Mouse (Mus musculus) v-Abl transformed pro-B cells (cell line): Measurements from ENCODE around the gene Ccdc138.

Experiments used
- in situ Hi-C, 2 experiments: fragments of 400-800 bp; cut with MboI; formaldehyde crosslinking; loops; one replicate each; pipeline ENCODE4 v1.15.1; 2025; ENCODE audit not compliant: unreplicated experiment in 2 of 2

Ccdc138 gene

DNA sequence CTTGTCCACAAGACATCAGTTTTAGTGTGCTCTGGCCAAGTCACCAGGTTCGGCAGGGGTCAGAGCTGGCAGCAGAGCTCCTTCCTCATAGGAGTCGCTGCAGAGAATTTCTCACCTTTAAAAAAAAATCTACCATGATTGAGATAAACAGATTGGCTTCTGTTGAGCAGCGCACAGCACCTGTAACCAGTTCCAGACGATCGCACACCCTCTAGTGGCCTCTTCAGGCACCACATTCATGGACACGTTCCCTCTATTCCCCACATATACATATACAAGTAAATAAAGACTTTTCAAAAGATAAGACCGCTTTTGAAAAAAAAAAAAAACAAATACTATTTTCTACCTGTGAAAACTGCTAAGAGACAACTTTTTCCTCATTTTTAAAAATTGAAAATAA, 61.4 kb downstream of the Ccdc138 start:
- in situ Hi-C loops = loop anchor here in 1 of 2 experiments (5.0 to 25.0 kb wide), 2 partner anchors 202 to 728 kb away; no protein-coding TSS in a partner anchor

DNA sequence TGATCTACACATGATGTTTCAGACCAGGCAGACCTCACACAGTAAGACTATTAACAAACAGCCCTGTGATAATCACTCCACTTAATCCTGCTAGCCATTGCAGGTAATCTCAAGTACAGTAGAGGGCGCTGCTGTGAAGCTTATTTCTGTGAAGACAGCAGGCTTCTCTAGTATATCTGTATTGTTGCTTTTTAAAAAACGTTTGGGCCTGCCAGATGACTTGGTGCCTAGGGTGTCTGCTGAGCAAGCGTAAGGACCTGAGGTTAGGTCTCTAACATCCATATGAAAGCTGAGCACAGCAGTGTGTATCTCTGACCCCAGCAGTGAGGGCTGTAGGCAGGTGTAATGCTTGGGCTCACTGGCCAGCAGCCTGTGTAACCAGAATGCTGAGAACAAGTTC, 62.2 kb downstream of the Ccdc138 start:
- in situ Hi-C loops = loop anchor here in 1 of 2 experiments (5.0 to 25.0 kb wide), 2 partner anchors 203 to 727 kb away; no protein-coding TSS in a partner anchor

DNA sequence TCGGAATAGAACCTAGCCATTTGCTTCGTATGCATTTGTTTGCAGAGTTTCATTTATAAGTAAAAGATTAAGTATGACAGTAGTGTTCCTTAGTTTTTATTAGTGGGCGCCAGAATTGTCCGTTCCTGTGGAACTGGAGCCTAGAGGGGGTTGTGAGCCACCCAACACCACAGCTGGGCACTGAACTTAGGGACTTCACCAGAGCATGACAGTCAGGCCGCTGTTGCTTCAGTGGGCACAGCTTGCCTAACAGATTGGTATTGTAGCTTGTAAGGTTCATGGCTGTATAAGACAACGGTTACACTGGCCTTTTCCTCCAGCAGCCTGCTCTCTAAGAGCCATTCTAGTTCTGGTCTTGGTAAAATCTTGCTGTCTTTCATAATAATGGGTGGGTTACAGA, 62.8 kb downstream of the Ccdc138 start:
- in situ Hi-C loops = loop anchor here in 1 of 2 experiments (25.0 kb wide), 1 partner anchor 727 kb away; no protein-coding TSS in a partner anchor

DNA sequence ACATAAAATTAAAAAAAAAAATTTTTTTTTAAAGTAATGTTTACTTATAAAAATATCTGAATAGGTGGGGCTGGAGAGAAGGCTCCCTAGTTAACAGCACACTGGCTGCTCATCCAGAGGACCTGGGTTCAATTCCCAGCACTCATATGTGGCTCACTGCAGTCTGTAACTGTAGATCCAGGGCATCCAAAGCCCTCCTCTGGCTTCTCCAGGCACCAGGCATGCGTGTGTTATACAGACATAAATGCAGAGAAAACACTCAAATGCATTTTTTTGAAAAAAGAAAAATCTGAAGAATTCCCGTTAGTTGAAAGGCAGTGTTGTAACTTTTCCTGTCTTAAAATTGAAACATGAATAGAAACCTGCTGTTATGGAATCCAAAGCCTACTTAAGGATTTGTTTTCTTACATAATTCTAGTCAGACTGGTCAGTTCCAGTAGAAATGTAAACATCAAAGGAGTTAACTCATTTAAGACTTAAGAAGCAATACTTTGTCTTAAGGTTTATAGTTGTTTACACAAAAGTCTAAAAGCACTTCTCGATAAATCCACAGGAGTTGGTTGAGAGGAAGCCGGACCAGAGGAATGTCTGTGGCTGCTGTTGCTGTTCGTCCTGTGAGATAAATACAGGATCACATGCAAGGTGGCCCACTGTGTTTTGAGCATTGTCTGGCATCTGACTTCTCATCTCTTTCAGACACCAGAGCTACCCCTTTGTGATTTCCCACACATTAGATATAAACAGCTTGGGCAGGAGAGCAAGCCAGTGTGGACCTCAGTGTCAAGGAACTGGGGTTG, 87.9 kb downstream of the Ccdc138 start:
- in situ Hi-C loops = no loop called here

DNA sequence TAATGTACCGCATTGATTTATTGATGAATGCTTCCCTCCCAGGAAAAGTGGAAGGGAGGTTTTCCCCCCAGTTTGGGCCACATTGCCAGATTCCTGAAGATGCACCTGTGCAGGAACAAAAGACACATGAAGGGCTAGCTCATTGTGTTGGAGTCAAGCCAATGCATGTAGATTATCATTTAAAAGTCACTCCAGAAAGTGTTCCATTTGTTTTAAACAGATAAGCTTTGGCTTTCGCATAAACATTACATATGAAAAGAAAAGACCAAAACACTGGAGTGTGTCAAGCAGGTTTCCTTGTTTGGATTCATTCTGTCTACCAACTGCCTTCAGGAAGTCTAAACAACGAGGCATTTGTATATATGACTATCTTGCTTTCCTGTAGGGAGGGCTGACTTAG, 96.7 kb downstream of the Ccdc138 start:
- in situ Hi-C loops = no loop called here

DNA sequence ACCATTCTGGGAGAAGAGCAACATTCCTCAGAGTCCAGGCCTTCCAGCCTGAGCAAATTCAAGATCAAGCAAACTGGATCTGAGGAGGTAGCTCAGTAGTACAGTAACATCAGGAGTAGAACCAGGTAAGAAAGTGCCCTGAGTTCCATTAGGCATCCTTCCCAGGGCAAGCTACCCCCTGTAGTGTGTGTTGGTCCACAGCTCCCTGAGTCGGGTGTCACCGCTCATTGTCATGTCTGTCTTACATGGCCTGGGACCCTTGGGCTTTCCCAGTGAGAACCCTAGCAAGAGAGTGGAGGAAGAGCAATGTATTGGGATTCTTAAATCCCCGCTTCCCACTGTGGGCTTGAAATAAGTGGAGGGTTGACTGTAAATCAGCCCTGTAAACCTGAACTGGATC, 97.4 kb downstream of the Ccdc138 start:
- in situ Hi-C loops = no loop called here

DNA sequence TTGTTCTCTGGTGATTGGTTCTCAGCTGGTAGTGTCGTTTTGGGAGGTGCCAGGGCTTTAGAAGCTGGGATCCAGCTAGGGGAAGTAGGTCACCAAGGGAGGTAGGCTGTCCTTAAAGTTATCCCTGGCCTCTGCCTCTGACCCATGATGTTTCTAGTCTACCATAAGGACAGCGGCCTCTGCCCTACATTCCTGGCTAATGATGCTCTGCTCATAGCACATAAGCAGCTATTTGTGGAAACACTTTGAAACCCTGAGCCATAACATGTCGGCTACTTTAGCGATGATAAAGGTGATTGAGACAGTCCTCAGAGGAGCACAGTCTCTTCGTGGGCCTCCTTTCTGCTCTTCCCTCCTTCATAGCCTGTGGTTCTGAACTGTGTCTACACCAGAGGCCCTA, 98.1 kb downstream of the Ccdc138 start:
- in situ Hi-C loops = no loop called here

DNA sequence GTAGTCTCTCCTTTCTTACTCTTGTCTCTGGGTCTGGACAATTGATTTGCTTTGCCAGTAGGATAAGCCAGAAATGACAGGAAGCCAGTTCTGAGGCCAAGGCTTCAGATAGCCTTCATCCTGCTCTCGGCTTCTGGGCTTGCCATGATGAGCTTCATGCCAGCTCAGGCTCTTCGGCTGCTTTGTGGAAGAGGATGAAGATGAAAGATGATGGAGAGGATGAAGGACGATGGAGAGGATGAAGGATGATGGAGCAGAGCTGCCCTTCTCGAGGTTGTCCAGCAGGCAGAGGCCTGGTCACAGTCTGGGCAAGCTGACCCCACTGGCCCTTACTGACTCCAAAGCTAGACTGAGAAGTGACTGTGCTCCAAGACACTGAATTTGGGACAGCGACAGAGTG, 102.4 kb downstream of the Ccdc138 start:
- in situ Hi-C loops = no loop called here

DNA sequence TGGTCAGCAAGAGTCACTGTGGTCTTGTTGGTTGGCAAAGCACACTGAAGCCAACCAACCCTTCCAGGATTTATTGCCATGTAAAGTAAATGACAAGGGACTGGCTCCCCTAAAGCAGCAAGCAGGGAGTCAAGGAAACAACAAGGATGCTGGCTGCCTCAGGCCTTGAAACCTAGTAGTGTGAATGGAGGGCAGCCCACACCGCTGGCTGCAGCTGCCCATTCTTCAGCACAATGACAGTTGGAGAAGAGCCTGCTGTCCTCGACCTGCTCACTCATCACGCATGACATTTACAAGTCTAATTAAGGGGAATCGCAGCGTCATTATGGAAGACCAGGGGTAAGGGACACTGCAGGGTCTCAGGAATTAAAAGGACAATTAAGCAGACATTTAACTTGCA, 103.2 kb downstream of the Ccdc138 start:
- in situ Hi-C loops = no loop called here

DNA sequence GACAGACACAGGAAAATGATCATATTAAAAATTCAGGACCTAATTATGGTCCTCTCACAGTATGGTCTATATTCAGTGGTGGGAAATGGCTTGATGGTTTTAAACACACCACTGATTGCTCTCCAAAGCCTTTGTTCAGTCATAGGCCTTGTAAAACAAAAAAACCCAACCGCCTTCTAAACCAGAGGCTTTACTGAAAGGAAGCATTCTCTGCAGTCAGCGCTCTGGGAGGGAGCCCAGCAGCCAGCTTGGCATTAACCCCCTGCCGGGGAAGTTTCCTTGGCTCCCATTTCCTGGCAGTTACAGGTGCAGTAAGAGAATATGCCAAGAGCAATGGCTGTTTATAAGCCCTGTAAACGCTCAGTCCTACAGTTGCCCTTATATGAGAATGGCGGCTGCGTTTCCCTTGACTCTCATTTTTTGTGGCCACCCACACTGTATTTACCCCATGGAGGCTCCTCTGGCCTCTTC, 103.7 kb downstream of the Ccdc138 start:
- in situ Hi-C loops = no loop called here

DNA sequence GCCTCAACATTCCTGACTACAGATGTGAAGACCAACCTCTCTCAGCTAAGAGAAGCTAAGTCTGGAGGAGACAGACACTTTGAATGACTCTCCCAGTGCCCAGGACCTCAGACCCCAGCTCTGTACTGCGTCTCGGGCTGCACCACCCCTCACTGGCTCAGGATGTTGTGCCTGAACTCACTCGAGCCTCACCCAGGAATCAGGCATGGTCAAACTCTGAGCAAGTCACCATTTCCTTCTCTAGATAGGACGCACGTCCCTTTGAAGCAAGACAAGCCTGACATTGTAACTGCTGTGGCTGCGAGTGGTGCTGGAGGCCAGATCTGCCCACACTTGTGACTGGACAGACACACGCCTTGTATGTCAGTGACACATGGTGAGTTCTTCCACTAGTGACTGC, 104.2 kb downstream of the Ccdc138 start:
- in situ Hi-C loops = no loop called here

DNA sequence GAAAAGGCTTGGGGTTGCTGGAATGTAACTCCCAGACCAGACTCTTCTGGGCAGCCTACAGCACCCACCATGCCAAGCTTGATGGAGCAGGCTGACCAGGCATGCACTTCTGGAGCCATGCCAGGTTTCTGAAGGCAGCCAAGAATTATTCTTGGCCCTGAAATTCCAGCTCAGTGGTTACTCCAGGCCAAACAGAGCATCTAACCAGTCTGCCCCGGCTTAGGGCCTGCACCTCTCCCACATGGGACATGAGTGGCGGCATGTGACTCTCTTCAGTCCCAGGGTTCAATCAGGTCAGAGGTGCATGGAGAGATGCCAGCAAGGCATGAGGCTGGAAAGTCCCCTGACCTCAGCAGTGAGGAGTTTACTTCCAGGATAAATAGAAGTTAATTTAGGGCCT, 107.0 kb downstream of the Ccdc138 start:
- in situ Hi-C loops = no loop called here

DNA sequence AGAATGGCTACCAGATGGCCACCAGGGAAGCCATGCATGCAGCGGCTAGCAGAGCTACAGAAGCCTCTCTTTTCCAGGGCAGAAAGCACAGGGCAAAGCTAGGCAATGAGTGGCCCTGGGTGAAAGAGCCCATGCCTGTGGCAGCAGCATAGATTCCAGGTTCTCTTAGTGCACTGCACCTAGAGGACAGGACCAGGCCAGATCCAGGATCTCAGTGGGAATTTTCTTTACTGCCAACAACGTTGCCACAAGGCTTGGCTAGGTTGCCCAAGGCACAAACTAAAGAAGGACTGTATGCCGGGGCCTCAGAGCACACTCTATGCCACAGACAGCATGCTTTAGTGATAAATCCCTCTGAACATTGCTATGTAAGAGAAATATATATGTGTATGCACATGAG, 108.6 kb downstream of the Ccdc138 start:
- in situ Hi-C loops = no loop called here

DNA sequence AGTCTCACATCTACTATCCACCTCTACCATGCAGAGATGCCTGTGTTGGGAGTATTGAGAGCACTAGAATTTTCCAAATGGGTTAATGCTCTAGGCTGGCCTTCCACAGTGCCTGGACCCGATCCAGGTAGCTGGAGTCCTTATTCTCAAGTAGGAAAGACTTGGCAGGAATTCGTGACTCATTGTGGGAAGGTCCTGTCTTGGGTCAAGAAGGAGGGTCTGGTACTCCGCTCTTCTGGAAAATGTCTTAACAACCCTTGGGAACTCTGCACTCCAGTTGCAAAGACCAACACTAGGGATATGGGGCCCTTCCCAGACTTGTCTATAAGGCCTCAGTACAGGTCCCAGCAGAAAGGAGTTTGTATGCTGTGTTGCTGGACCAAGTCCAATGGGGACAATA, 111.1 kb downstream of the Ccdc138 start:
- in situ Hi-C loops = no loop called here

DNA sequence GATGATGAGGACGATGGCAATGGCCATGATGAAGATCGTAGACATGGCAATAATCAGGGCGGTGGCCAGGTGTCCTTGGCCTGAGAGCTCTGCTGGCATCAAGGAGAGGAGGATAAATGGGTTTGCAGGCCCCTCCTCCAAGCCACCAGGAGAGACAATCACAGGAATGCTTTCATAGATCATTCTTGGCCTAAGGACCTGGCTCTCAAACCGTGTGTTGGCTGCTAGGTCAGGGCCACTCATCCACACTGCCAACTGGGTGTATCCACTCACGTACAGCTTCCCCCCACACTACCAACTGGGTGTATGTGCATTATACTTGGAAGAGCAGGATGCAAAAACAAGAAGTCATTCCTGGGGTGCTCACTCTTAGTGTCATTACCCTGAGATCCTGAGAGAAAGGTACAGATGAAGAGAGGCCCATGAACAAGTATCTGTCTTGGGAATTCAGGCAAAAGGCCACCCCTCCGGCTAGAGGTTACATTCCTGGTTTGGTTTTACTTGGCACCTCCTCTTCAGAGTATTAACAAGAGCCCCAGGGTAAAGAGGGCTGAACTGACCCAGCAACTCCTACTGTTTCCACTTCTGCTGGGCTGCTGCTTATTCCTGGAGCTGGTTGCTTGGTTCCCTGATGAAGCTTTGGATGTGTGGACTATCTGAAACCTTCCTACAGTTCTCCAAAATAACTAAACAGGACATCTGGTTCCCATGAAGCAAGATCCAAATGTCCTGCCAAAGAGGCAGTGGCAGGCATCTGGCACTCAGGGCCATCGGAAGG, 112.9 kb downstream of the Ccdc138 start:
- in situ Hi-C loops = no loop called here

DNA sequence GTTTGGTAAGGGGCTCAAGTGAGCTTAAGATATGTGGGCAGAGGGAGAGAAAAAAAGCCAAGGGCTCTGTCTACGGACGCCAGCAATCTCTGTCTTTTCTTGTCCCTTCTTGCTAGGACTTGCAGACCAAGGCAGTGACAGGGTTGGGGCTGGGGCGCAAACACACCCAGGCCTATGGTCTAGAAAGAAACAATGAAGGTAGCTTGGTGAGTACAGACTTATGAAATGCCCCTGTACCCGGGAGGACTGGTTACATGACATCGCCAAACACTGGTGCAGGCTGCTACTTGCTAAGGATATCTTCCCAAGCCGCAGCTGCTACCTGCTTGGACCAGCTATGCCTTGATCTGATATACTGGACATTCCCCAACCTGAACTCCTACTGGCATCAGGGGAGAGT, 116.9 kb downstream of the Ccdc138 start:
- in situ Hi-C loops = no loop called here

DNA sequence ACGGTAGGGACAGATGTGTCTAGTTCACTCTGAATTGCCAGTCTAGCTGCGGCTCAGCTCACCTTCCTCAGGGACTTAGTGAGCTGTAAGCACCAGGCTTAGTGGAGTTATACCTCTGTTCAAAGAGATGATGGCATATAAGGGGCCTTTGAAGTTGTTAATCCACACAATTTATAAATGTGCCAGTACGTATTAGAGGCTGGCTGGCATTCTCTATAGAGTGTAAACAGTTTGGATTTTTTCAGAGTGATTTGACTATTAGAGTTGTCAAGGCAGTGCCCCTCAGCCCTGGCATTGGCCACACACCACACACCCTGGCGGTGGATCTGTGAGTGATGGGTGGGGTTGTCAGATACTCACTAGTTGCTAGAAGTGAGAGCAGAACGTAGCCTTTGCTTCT, 118.8 kb downstream of the Ccdc138 start:
- in situ Hi-C loops = no loop called here

DNA sequence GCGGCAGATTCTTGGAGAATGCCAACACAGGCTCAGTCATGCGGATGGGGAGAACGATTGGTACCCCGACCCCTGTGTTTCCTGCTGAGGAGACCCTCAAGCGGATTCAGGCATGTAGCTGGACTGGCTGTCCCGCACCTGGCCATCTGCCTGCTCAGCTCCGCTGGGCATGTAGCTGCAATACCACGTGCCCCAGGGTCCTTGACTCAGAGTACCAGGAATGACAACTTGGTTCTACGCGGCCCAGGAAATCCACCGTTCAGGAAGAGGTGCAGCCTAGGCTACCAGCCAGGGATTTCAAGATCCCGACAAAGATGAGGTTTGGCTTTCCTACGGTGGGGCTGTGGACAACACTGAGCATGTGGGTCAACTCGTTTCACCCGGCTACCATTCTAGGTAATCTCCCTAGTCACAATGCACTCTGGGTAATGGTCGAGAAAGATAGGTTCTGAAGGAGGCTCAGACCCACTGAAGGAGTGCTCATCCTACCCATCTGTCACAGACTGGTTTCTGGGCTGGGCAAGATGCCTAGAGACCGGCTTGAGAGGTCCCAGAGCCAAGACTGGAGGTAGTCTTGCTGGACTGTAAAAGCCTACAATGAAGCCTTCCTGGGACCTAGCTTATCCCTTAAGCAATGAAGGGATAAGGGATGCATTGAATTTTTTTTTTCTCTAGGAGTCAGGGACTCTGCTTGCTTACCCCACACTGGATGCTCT, 120.9 kb downstream of the Ccdc138 start:
- in situ Hi-C loops = no loop called here

DNA sequence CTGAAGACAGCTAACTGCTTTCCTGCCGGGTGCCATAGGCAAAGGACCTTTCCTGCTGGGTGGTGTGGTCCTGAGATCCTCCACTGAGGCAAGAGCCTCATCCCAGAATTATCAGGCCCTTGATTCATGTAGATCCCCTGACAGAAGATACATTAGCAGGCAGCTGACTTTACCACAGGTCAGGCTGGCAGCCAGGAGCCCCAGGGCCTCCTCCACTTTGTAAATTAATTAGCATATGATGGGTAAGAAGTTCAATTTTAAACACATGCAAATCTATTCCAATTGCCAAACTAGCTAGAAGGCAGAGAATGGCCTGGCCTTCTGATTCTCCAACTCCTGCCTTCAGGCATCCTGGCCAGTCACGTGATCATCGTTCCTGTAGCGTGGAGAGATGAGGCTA, 121.5 kb downstream of the Ccdc138 start:
- in situ Hi-C loops = no loop called here

DNA sequence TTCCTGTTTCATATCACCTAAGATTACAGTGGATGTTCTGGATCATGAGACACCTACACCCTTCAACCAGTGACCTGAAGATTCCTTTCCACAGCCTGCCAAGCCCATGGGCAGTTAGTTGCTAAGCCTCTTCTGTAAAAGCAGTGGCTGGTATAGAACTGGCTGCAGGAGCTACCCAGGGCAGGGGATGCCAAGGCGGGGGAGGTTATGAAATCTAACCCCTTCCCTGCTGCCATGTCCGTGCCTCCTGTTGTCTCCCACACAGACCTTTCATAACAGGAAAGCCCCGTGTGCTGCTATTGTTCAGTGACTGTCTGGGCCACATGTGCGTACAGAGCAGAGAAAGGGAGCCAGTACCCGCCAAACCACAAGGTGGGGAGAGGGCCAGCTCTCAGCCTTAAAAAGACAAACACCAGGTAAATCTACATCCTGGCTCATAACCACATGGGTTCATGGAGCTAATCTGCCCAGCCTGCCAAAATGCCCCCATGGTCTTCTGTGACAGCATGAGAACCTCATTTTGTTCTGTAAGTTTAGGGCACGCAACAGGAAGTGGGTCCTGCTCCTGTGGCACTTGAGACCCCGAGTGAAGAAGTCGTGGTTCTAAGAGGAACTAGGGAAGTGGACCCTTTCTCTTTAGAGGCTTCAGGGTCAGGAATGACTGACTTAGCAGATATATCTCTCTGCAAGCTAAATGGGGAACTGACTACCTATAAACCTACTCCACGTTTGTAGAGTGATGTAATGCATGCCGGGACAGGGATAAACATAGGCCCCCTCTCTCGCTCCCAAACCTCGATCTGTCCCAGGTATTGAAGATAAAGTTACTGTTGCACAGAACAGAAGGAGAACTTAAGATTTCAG, 127.3 kb downstream of the Ccdc138 start:
- in situ Hi-C loops = no loop called here
